In genomic region chr4:136172011-136172541, GRCm38 (mm10) we compare ENCODE assay signal across 8 mouse cellular contexts. TPM values are rescaled to one million over a fixed set of nuclear protein-coding genes. Genes with fewer than 3 reads are reported as not detected.
A peak's percentile ranks its signal among the peaks of the same experiment; 100 is the strongest.
DNase-seq lines count a peak whose midpoint lies in the region; ATAC-seq lines count a peak whose summit lies in the region.

E2f2 (plus strand) TSS chr4:136172394.

- DNase-seq in cerebellum, postnatal 10 days, result peak; percentile 83 to 85
- no peak for DNase-seq in cerebellum, adult 9-10 months
- peak; percentile 83 for DNase-seq in adrenal gland, postnatal 10 days
- DNase-seq in hindbrain, embryonic 10.5 days (ENCODE audit: low spot score), result peak; percentile 79
- peak; percentile 86 for DNase-seq in splenic B cell, adult 2 months (ENCODE audit: low read depth, low spot score)

- H3K36me3 ChIP-seq in forebrain, embryonic 12.5 days (replicated peaks), result no peaks in the 10 kb centered on the region
- H3K36me3 ChIP-seq in hindbrain, embryonic 10.5 days, result 0 out of 2 replicates have a peak, but pooled peaks cover 12% of the 10 kb centered on the region
- no peaks in the 10 kb centered on the region for H3K36me3 ChIP-seq in limb, embryonic 13.5 days
- H3K36me3 ChIP-seq in midbrain, embryonic 13.5 days, result no peaks in the 10 kb centered on the region
- no peaks in the 10 kb centered on the region for H3K36me3 ChIP-seq in splenic B cell, adult 2 months (ENCODE audit: control insufficient read depth, insufficient read depth, low read length, poor library complexity, severe bottlenecking)

- H3K9me3 ChIP-seq in forebrain, embryonic 12.5 days, result no peaks in the 10 kb centered on the region
- no peaks in the 10 kb centered on the region for H3K9me3 ChIP-seq in hindbrain, embryonic 10.5 days
- no peaks in the 10 kb centered on the region for H3K9me3 ChIP-seq in limb, embryonic 13.5 days
- no peaks in the 10 kb centered on the region for H3K9me3 ChIP-seq in midbrain, embryonic 13.5 days

- H3K9ac ChIP-seq in forebrain, embryonic 12.5 days, result peak within 1 kb of the TSS; percentile 75
- H3K9ac ChIP-seq in limb, embryonic 13.5 days, result peak within 1 kb of the TSS; percentile 78
- peak within 1 kb of the TSS; percentile 74 for H3K9ac ChIP-seq in midbrain, embryonic 13.5 days (replicated peaks)

- H3K4me3 ChIP-seq in forebrain, embryonic 12.5 days (replicated peaks), result peak within 1 kb of the TSS; percentile 82
- H3K4me3 ChIP-seq in hindbrain, embryonic 10.5 days, result peak within 1 kb of the TSS; percentile 91
- H3K4me3 ChIP-seq in limb, embryonic 13.5 days, result peak within 1 kb of the TSS; percentile 74
- peak within 1 kb of the TSS; percentile 71 for H3K4me3 ChIP-seq in midbrain, embryonic 13.5 days (replicated peaks)

- under 1% methylated on average over 35 of the region's 35 CpGs for WGBS in forebrain, embryonic 12.5 days
- WGBS in hindbrain, embryonic 10.5 days, result under 1% methylated on average over 35 of the region's 35 CpGs
- under 1% methylated on average over 35 of the region's 35 CpGs for WGBS in limb, embryonic 13.5 days
- WGBS in midbrain, embryonic 13.5 days, result under 1% methylated on average over 35 of the region's 35 CpGs

- peak within 1 kb of the TSS; percentile 79 for H3K27ac ChIP-seq in forebrain, embryonic 12.5 days
- H3K27ac ChIP-seq in hindbrain, embryonic 10.5 days, result peak within 1 kb of the TSS; percentile 93
- peak within 1 kb of the TSS; percentile 65; the same call in 1 of the 2 replicates for H3K27ac ChIP-seq in limb, embryonic 13.5 days
- no peak within 1 kb of the TSS for H3K27ac ChIP-seq in midbrain, embryonic 13.5 days

- peak within 1 kb of the TSS; percentile 99 for H3K4me2 ChIP-seq in forebrain, embryonic 12.5 days
- H3K4me2 ChIP-seq in limb, embryonic 13.5 days (replicated peaks), result peak within 1 kb of the TSS; percentile 99
- peak within 1 kb of the TSS; percentile 100 for H3K4me2 ChIP-seq in midbrain, embryonic 13.5 days (replicated peaks)

- peak; percentile 60 for ATAC-seq in forebrain, embryonic 12.5 days (ENCODE audit: low FRiP score)
- peak; percentile 51; the same call in 1 of the 2 replicates for ATAC-seq in limb, embryonic 13.5 days (ENCODE audit: low FRiP score, low read depth)
- ATAC-seq in midbrain, embryonic 13.5 days, result peak; percentile 66

- peaks cover 54% of the 10 kb centered on the region for H3K4me1 ChIP-seq in forebrain, embryonic 12.5 days
- H3K4me1 ChIP-seq in hindbrain, embryonic 10.5 days (replicated peaks), result peaks cover 54% of the 10 kb centered on the region
- peaks cover 46% of the 10 kb centered on the region for H3K4me1 ChIP-seq in limb, embryonic 13.5 days
- H3K4me1 ChIP-seq in midbrain, embryonic 13.5 days (replicated peaks), result peaks cover 44% of the 10 kb centered on the region

- H3K27me3 ChIP-seq in forebrain, embryonic 12.5 days, result no peaks in the 10 kb centered on the region
- 0 out of 2 replicates have a peak, but pooled peaks cover 5% of the 10 kb centered on the region for H3K27me3 ChIP-seq in hindbrain, embryonic 10.5 days (ENCODE audit: insufficient read depth, poor library complexity, severe bottlenecking)
- no peaks in the 10 kb centered on the region for H3K27me3 ChIP-seq in limb, embryonic 13.5 days
- H3K27me3 ChIP-seq in midbrain, embryonic 13.5 days, result peaks cover 5% of the 10 kb centered on the region; the same call in 1 of the 2 replicates
- H3K27me3 ChIP-seq in splenic B cell, adult 2 months (ENCODE audit: control insufficient read depth, insufficient read depth, low read length, poor library complexity, severe bottlenecking), result no peaks in the 10 kb centered on the region; the same call in 1 of the 2 replicates

RNA-seq across cellular contexts. Expression of gene E2f2, which starts in this region (rescaled TPM):
- total RNA-seq in adrenal gland, postnatal 10 days (2021), result 10 to 100 TPM in 1 of 2 experiments, 1 to 10 TPM in 1; 7.9 to 14.8 TPM
- polyA plus RNA-seq in forebrain, embryonic 12.5 days (2016; fragmentation: Nextera tagmentation; extraction: Ambion mirVana), result 13.4 and 14.6 TPM in 2 replicates
- 9.0 and 9.4 TPM in 2 replicates for polyA plus RNA-seq in hindbrain, embryonic 10.5 days (2016; fragmentation: Nextera tagmentation; extraction: Ambion mirVana)
- 7.9 and 8.7 TPM in 2 replicates for polyA plus RNA-seq in limb, embryonic 13.5 days (2015; fragmentation: Nextera tagmentation; extraction: Ambion mirVana)
- 3.8 and 4.0 TPM in 2 replicates for polyA plus RNA-seq in midbrain, embryonic 13.5 days (2015; fragmentation: Nextera tagmentation; extraction: Ambion mirVana)
